Mouse (Mus musculus) gastrocnemius, adult 2 months (tissue): ENCODE data around the gene Clk1. TPM values are rescaled to one million over a fixed set of nuclear protein-coding genes. Genes with fewer than 3 reads are reported as not detected.

ENCODE experiments used
- DNase-seq: peaks from one replicate; pipeline ENCODE4 v3.0.0; 2022
- H3K27ac ChIP-seq: fragments of 200-600 bp; 2 replicates; pipeline ENCODE4 v1.8.1; 2022; ENCODE audit warnings: mild to moderate bottlenecking
- H3K4me3 ChIP-seq: fragments of 200-600 bp; 2 replicates; pipeline ENCODE4 v1.8.1; 2022; ENCODE audit warnings: mild to moderate bottlenecking, moderate library complexity
- CTCF ChIP-seq: fragments of 200-600 bp; IDR thresholded peaks from 2 replicates; pipeline ENCODE4 v1.8.1; 2022; ENCODE audit warnings: antibody characterized with exemption, mild to moderate bottlenecking, moderate library complexity
- intact Hi-C: fragments of 180-260 bp; cut with DNase I; formaldehyde crosslinking; loops from one replicate; pipeline ENCODE4 v1.15.1; 2025
- total RNA-seq, 2 experiments: library from RNA; stranded (reverse); gene quantifications; 2 replicates each; pipeline ENCODE4 v1.2.3; 2021

Gene Clk1
- total RNA-seq, 2 experiments from 2014 or later = 46.4 to 52.1 TPM

DNA sequence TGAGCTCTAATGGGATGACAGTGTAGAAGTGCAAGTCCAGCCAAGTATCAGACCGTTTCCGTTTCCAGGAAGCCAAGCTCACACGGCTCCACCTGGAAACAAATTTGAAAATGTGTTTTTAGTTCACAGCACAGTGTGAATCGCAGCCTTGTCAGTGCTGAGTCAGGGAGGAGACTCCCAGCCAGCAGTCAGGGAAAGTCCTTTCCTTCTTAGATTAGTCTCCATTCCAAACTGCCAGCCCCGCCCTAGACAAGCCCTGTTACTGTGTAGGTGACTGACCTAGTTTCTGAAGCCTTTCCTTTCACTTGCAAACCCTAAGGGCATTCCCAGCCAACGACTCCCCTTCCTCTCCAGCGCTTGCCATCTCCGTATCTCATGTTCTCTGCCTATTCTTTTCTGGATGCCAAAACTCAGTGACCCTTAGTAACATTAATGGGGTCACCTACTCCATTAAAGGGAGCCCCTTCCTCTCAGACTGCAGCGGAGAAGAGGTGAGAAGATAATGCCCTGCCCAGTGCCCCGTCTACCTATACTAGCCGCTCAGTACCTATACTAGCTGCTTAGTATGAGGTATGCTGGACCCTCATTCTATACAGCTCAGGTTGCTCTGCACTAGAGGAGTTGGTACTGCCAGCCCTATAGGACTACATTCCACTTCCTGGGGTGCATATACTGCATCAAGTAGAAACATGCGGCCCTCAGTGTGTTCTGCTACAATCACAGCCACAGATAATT is 57.0 kb downstream of the Clk1 start:
- no peak for DNase-seq
- Histone ChIP-seq H3K27ac (no peak overlapping the region), H3K4me3 (no peak overlapping the region)
- TF ChIP-seq CTCF = no peak
- intact Hi-C loops = no loop called here

DNA sequence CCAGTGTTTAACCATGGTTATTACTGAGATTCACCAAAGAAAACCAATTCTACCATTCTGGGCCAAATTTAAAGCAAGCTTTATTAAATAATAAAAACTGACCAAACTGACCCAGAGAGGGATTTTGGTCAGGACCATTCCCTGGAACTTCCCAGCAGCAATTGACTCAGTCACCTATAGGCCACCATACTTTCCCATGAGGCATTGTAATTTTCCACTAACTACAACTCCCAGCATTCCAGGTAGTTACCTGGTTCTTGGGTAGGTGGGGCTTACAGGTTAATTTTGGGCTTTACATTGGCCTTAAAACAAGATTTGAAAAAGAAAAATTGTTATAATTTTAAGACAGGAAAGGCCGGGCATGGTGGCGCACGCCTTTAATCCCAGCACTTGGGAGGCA is 58.0 kb downstream of the Clk1 start:
- intact Hi-C loops = no loop called here
- no peak for DNase-seq
- H3K27ac ChIP-seq = no peak overlapping the region
- H3K4me3 ChIP-seq = no peak overlapping the region
- no peak for TF ChIP-seq CTCF

DNA sequence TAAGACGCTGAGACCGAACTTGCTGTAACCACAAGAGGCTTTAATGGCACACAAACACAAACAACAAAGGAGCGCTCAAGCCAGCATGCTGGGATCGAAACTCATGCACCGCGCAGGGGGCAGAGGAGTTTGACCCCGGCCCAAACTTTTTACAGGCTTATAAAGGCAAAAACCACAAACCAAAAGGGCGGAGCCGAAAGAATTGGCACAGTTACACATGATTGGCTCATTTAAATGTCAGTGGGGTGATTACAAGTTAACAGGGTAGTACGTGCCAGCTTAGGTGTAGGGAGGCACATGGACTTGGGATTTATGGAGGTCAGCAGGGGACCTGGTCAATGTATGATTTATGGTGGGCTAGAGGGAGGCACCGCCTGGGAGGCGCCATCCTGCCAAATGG is 59.3 kb downstream of the Clk1 start:
- no peak overlapping the region for H3K27ac ChIP-seq
- no peak for DNase-seq
- no peak for TF ChIP-seq CTCF
- H3K4me3 ChIP-seq = no peak overlapping the region
- intact Hi-C loops = no loop called here

DNA sequence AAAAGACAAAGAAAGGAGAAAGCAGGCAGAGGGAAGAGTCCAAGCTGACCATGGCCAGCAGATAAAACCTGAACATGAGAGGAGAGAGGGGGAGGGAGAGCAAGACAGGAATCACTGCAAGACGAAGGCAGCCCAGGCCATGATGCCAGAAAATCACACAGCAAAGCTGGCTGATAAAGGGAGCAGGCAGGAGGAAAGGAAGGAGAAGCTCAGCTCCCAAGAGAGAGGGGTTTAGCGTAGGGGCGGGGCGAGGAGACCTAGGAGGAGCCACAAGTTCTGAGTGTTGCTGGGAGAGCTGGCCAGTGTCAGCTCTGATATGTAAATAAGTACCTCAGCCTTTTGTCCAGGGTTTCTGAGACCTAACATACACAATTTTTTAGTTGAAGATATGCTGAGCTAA is 61.6 kb downstream of the Clk1 start:
- Histone ChIP-seq H3K27ac (no peak overlapping the region), H3K4me3 (no peak overlapping the region)
- no peak for DNase-seq
- TF ChIP-seq CTCF = no peak
- intact Hi-C loops = no loop called here

Other genes with a start within 250 kb of the Clk1 start
- gene Aox4, start 213.7 kb downstream of the Clk1 start, total RNA-seq = not detected
- gene Aox2, start 145.7 kb downstream of the Clk1 start, total RNA-seq = under 1 TPM; 0.10 to 0.11 TPM
- 10 to 100 TPM; 43.3 to 50.5 TPM for gene Bzw1, start 31.2 kb downstream of the Clk1 start, total RNA-seq
- 1 to 10 TPM; 7.7 to 9.4 TPM for gene Nif3l1, start 21.1 kb upstream of the Clk1 start, total RNA-seq
- 10 to 100 TPM; 13.6 to 13.9 TPM for gene Ppil3, start 21.4 kb upstream of the Clk1 start, total RNA-seq
- gene Orc2, start 81.0 kb upstream of the Clk1 start, total RNA-seq = 10 to 100 TPM; 12.5 to 12.7 TPM
- 10 to 100 TPM in 1 of 2 experiments, 1 to 10 TPM in 1; 7.8 to 14.2 TPM for gene Fam126b, start 162.3 kb upstream of the Clk1 start, total RNA-seq
- 100 to 1,000 TPM; 137 to 239 TPM for gene Ndufb3, start 162.3 kb upstream of the Clk1 start, total RNA-seq